Mouse (Mus musculus) forebrain, embryonic 14.5 days (tissue): ENCODE measurements around the gene Fgfr2. TPM values are rescaled to one million over a fixed set of nuclear protein-coding genes. Genes with fewer than 3 reads are reported as not detected.
"Not testable (repeated sequence)": the region's sequence is repeated elsewhere in the genome, so short reads cannot be mapped to it uniquely, and the experiment has no call there.

Source experiments
- ATAC-seq: fragments of 200-750 bp; cut with Nextera tagmentation; 2 replicates; pipeline ENCODE4 v1.8.0; 2017; ENCODE audit warnings: mild to moderate bottlenecking, moderate library complexity
- DNase-seq: peaks from one replicate; pipeline ENCODE4 v3.0.0-alpha.2; 2015; ENCODE audit warnings: low spot score
- H3K27ac ChIP-seq: fragments of 300-500 bp; sonication (generic); 2 replicates; pipeline ENCODE4 v1.5.1; 2014; ENCODE audit warnings: low read depth, mild to moderate bottlenecking, control low read depth, low read length, moderate library complexity
- H3K27me3 ChIP-seq: fragments of 300-500 bp; sonication (generic); replicated peaks from 2 replicates; pipeline ENCODE4 v1.6.1; 2014; ENCODE audit warnings: low read length, control low read depth, mixed read lengths; ENCODE audit not compliant: control insufficient read depth, insufficient read depth
- H3K36me3 ChIP-seq: fragments of 300-500 bp; sonication (generic); 2 replicates; pipeline ENCODE4 v1.6.1; 2014; ENCODE audit warnings: low read length, control low read depth; ENCODE audit not compliant: control insufficient read depth, insufficient read depth
- H3K4me1 ChIP-seq: fragments of 300-500 bp; sonication (generic); 2 replicates; pipeline ENCODE4 v1.6.1; 2014; ENCODE audit warnings: antibody characterized with exemption, low read length, control low read depth; ENCODE audit not compliant: control insufficient read depth, insufficient read depth
- H3K4me2 ChIP-seq: fragments of 300-500 bp; sonication (generic); 2 replicates; pipeline ENCODE4 v1.6.1; 2014; ENCODE audit warnings: mild to moderate bottlenecking, control low read depth, low read length
- H3K4me3 ChIP-seq: fragments of 300-500 bp; sonication (generic); 2 replicates; pipeline ENCODE4 v1.5.1; 2014; ENCODE audit warnings: low read depth, low read length, control low read depth
- H3K9ac ChIP-seq: fragments of 300-500 bp; sonication (generic); 2 replicates; pipeline ENCODE4 v1.6.1; 2014; ENCODE audit warnings: mild to moderate bottlenecking, low read length, control low read depth, moderate library complexity
- H3K9me3 ChIP-seq: fragments of 300-500 bp; sonication (generic); replicated peaks from 2 replicates; pipeline ENCODE4 v1.6.1; 2016; ENCODE audit warnings: low read length, control low read depth, mixed read lengths; ENCODE audit not compliant: control insufficient read depth
- WGBS: fragments of 180-500 bp; shearing (Covaris S2); extraction: QIAGEN DNeasy Blood & Tissue Kit; methylation state at CpG from one replicate; pipeline ENCODE4 v1.1.7; 2014; 5-methylcytosine and 5-hydroxymethylcytosine counted together
- polyA plus RNA-seq: library from polyadenylated mRNA; unstranded; fragments of >200 nt; fragmentation: Nextera tagmentation; extraction: Ambion mirVana; gene quantifications from 2 replicates; pipeline ENCODE4 v1.2.1, GENCODE M21; 2014

The Fgfr2 gene
- polyA plus RNA-seq, 1 experiment from 2014 or later: 35.9 TPM

DNA sequence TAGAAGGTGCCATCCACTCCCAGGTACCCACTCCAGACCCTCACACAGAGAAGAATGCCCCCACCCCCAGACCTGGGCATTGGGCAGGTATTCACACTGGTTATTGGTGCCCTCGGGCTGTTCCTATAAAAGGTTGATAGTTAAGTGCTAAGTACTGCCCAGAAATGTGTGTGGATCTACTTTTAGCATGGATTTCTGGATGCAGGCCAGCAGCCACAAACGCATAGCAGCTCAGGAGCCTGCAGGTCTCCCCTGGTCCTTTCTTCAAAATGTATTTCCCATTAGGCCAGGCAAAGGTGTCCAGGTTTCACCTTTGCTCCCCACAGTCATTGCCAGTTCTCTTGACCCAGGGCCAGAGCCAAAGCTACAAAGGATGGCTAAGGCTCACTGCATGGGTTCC, 614.0 kb downstream of the Fgfr2 start:
- Histone ChIP-seq H3K4me3 (no peak overlapping the region), H3K36me3 (no peaks in the 10 kb centered on the region), H3K27ac (no peak overlapping the region), H3K9me3 (no peaks in the 10 kb centered on the region), H3K27me3 (no peaks in the 10 kb centered on the region), H3K9ac (no peak overlapping the region), H3K4me1 (no peaks in the 10 kb centered on the region), H3K4me2 (no peak overlapping the region)
- ATAC-seq: no peak
- 82% methylated on average over 2 of the region's 2 CpGs for WGBS
- no peak for DNase-seq

DNA sequence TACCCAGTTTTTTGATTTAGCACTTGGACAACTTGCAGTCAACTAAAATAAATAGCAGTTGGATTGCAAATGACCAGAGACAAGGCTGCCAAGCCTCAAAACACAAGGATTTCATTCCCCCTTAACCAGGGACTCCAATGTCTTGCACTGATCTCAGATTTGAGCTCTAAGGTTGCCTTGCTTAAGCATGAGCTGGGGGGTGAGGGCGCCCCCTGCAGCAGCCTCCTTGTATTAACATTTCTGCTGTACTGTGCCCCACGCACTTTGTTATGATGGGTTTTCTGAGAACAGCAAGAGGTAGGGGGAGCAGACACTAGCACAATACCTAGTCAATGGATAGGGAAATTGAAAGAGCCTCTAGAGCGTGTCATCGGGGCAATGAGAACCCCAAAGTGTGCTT, 615.8 kb downstream of the Fgfr2 start:
- ATAC-seq: no peak
- Histone ChIP-seq H3K4me1 (no peaks in the 10 kb centered on the region), H3K4me3 (no peak overlapping the region), H3K9ac (no peak overlapping the region), H3K36me3 (no peaks in the 10 kb centered on the region), H3K27ac (no peak overlapping the region), H3K9me3 (no peaks in the 10 kb centered on the region), H3K27me3 (no peaks in the 10 kb centered on the region), H3K4me2 (no peak overlapping the region)
- WGBS: 40% methylated on average over 4 of the region's 4 CpGs
- DNase-seq: peak; percentile 21

DNA sequence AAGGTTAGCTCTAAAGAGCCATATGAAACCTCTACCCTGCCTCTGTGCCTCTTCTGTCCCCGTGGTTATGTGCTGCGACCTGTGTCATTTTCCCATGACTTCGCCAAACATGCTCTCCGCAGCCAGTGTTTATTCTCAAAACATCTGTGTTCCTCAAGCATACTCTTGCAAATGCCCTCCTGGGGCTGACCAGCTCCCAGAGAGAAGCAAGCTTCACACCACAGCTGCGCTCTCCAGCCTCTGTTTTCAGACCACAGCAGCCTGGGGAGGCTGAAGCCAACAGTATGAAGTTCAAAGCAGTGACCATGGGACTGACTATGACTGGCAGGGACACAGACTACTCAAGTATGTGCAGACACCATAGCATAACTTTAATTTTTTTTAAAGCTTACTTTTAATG, 616.9 kb downstream of the Fgfr2 start:
- Histone ChIP-seq H3K27me3 (no peaks in the 10 kb centered on the region), H3K9ac (no peak overlapping the region), H3K4me3 (no peak overlapping the region), H3K36me3 (no peaks in the 10 kb centered on the region), H3K4me1 (no peaks in the 10 kb centered on the region), H3K4me2 (no peak overlapping the region), H3K27ac (no peak overlapping the region), H3K9me3 (no peaks in the 10 kb centered on the region)
- DNase-seq (no peak), ATAC-seq (no peak)
- WGBS: 69% methylated on average over 5 of the region's 5 CpGs

DNA sequence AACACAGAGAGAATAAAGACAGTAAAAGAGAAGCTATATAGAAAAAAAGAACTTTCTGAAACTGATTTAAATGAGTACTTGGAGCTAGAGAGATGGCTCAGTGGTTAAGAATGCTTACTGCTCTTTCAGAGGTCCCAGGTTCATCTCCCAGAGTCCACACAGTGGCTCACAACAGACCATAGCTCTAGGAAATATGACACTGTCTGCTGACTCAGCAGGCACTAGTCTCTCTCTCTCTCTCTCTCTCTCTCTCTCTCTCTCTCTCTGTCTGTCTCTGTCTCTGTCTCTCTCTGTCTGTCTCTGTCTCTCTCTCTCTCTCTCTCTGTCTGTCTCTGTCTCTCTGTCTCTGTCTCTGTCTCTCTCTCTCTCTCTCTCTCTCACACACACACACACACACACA, 620.7 kb downstream of the Fgfr2 start:
- ATAC-seq, H3K27ac ChIP-seq, DNase-seq, H3K4me3 ChIP-seq, H3K4me2 ChIP-seq, H3K4me1 ChIP-seq, H3K27me3 ChIP-seq, H3K9me3 ChIP-seq, H3K9ac ChIP-seq, H3K36me3 ChIP-seq: not testable (repeated sequence)

DNA sequence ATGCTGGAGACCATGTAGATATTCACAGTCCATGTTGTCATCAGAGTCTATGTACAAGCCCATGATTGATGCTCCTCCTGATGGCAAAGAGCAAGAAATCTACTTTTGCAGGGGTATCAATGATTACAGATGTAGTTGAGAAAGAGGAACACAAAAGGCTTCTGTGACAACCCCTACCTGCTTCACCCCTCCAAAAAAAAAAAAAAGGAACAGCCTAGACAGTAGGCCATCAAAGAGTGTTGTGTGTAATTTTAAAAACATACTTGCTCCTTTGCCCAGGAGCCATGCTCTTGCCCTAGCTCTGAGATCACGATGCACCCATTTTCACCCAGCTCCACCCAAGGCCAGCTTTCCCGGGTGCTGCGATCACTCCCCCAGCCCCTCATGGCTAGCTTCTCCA, 626.0 kb downstream of the Fgfr2 start:
- Histone ChIP-seq H3K27ac (no peak overlapping the region), H3K9me3 (no peaks in the 10 kb centered on the region), H3K27me3 (no peaks in the 10 kb centered on the region), H3K9ac (no peak overlapping the region), H3K4me2 (no peak overlapping the region), H3K4me1 (no peaks in the 10 kb centered on the region), H3K36me3 (no peaks in the 10 kb centered on the region), H3K4me3 (no peak overlapping the region)
- DNase-seq (no peak), ATAC-seq (no peak)
- 94% methylated on average over 3 of the region's 3 CpGs for WGBS

DNA sequence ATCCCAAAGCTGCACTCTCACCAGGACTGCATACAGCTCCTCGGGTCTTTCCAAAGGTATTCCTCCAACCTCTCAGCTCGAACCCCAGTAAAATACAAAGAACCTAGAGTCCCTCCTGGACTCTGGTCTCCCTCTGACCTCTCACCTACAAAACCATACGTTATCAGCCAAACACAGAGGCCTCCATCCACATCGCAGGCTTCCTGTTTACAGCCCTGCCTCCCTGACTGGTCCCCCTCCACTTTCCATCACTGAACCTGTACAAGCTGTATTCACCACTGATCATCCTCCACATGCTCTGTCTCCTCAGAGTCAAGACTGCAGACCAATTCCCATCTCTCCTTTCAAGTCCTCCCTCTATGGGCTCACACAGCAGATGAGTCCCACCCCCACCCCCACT, 628.9 kb downstream of the Fgfr2 start:
- Histone ChIP-seq H3K9ac (no peak overlapping the region), H3K4me2 (no peak overlapping the region), H3K4me1 (no peaks in the 10 kb centered on the region), H3K36me3 (no peaks in the 10 kb centered on the region), H3K4me3 (no peak overlapping the region), H3K27ac (no peak overlapping the region), H3K9me3 (no peaks in the 10 kb centered on the region), H3K27me3 (no peaks in the 10 kb centered on the region)
- no peak for DNase-seq
- 84% methylated on average over 4 of the region's 4 CpGs for WGBS
- ATAC-seq: no peak

DNA sequence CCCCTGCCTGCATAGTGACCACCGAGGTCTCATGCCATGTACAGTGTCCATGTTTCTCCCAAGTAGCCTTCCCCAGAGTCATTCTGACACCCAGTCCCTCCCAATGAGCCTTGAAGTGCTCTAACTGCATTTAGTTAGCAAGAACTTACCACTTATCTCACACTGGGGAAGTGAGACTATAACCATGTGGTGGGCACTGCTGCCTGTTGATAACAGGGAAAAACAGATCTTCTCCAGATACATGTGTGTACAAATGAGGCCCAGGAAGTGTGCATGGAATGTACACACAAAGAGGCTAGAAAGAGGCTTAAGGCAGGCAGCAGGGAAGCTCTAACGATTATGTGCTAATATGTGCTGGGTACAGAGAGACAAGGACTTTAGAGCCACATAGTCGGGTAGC, 629.5 kb downstream of the Fgfr2 start:
- H3K27ac ChIP-seq: no peak overlapping the region
- 71% methylated on average over 3 of the region's 3 CpGs for WGBS
- H3K4me1 ChIP-seq: no peaks in the 10 kb centered on the region
- H3K27me3 ChIP-seq: no peaks in the 10 kb centered on the region
- ATAC-seq (no peak), DNase-seq (no peak)
- no peak overlapping the region for H3K4me2 ChIP-seq
- no peaks in the 10 kb centered on the region for H3K36me3 ChIP-seq
- no peaks in the 10 kb centered on the region for H3K9me3 ChIP-seq
- no peak overlapping the region for H3K9ac ChIP-seq
- H3K4me3 ChIP-seq: no peak overlapping the region

DNA sequence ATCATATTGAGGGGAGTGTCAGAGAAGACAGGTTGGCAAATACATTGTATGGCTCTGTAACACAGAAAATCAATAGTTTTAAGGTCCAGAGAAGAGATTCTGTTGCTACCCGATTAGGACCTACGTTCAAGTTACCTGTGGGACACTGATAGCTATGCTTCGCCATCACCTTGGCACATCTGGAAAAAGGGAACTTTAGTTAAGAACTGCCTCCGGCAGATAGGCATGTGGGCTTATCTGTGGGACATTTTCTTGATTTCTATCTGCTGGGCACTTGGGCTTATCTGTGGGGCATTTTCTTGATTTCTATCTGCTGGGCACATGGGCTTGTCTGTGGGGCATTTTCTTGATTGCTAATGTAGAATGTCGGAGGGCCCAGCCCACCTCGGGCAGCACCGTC, 631.2 kb downstream of the Fgfr2 start:
- ATAC-seq: no peak
- 97% methylated on average over 7 of the region's 7 CpGs for WGBS

DNA sequence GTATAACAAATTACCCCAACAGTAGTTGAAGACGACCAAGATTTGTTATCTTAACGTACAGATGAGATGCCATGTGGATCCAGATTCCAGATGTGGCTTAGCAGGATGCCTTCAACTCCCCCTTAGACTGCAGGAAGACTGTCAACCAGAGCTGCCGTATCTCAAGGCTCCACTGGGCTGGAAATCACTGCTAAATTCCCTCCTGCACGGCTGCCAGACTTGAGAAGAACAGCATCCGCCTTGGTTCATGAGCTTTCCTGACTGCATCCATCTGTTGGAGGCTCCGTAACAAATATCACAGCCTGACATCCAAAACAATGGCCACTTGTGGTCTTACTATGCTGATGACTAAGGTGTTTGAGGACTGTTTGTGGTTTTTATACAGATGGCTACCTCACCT, 635.8 kb downstream of the Fgfr2 start:
- no peaks in the 10 kb centered on the region for H3K27me3 ChIP-seq
- DNase-seq (no peak), ATAC-seq (no peak)
- H3K9ac ChIP-seq: no peak overlapping the region
- H3K4me1 ChIP-seq: no peaks in the 10 kb centered on the region
- H3K27ac ChIP-seq: no peak overlapping the region
- no peaks in the 10 kb centered on the region for H3K9me3 ChIP-seq
- WGBS: 72% methylated on average over 6 of the region's 6 CpGs
- no peak overlapping the region for H3K4me3 ChIP-seq
- H3K4me2 ChIP-seq: no peak overlapping the region
- H3K36me3 ChIP-seq: no peaks in the 10 kb centered on the region

More for the DNA sequence above, 631.2 kb downstream of the Fgfr2 start:
- Histone ChIP-seq H3K4me3 (no peak overlapping the region), H3K27ac (no peak overlapping the region), H3K36me3 (no peaks in the 10 kb centered on the region), H3K4me2 (no peak overlapping the region), H3K9me3 (no peaks in the 10 kb centered on the region), H3K27me3 (no peaks in the 10 kb centered on the region), H3K4me1 (no peaks in the 10 kb centered on the region), H3K9ac (no peak overlapping the region)
- DNase-seq: no peak
